Comparison of ENCODE assay signal across 8 mouse cellular contexts in genomic region chr1:136343727-136344126, GRCm38 (mm10). TPM values are rescaled to one million over a fixed set of nuclear protein-coding genes. Genes with fewer than 3 reads are reported as not detected.
DNase-seq lines count a peak whose midpoint lies in the region; ATAC-seq lines count a peak whose summit lies in the region.
"Had no signal": no experiment of that assay in that cellular context is flagged by ENCODE, and none has a peak within 500 bp of the region (broad histone marks: within the 10 kb centered on the region; RNA-seq: fewer than 3 reads in every experiment).

No protein-coding gene starts in this region.

- DNase-seq in lung, postnatal 36 days, result no peak
- DNase-seq in forebrain, embryonic 11.5 days (ENCODE audit: low spot score), result no peak
- DNase-seq in left cerebral cortex, adult 11 months (ENCODE audit: low spot score), result no peak
- no peak for DNase-seq in thymus, postnatal 25 days
- DNase-seq: kidney, adult 9 months had no signal

- peak overlapping the region; percentile 50 for H3K9ac ChIP-seq in lung, embryonic 15.5 days
- H3K9ac ChIP-seq in forebrain, embryonic 11.5 days (ENCODE audit: low read length), result peak overlapping the region; percentile 30
- 0 out of 2 replicates have a peak overlapping the region, but pooled peaks have one; percentile 21 for H3K9ac ChIP-seq in limb, embryonic 15.5 days
- peak overlapping the region; percentile 6 for H3K9ac ChIP-seq in stomach, embryonic 16.5 days (ENCODE audit: low read length)

- peak overlapping the region; percentile 81 for H3K4me3 ChIP-seq in lung, embryonic 15.5 days
- peak overlapping the region; percentile 92 for H3K4me3 ChIP-seq in forebrain, embryonic 11.5 days (ENCODE audit: low read depth, low read length)
- peak overlapping the region; percentile 30 for H3K4me3 ChIP-seq in limb, embryonic 15.5 days
- H3K4me3 ChIP-seq in stomach, embryonic 16.5 days (replicated peaks; ENCODE audit: low read length), result peak overlapping the region; percentile 35

- ATAC-seq in lung, embryonic 15.5 days (ENCODE audit: borderline replicate concordance, extremely low read depth, low FRiP score, low TSS enrichment), result no peak
- no peak for ATAC-seq in forebrain, embryonic 11.5 days (replicated peaks; ENCODE audit: low FRiP score)
- ATAC-seq in limb, embryonic 15.5 days (ENCODE audit: insufficient number of reproducible peaks, low FRiP score, low TSS enrichment, low read depth), result no peak
- no peak for ATAC-seq in stomach, embryonic 16.5 days (ENCODE audit: insufficient read depth, low FRiP score)

- no peaks in the 10 kb centered on the region for H3K9me3 ChIP-seq in lung, embryonic 15.5 days
- no peaks in the 10 kb centered on the region for H3K9me3 ChIP-seq in forebrain, embryonic 11.5 days (ENCODE audit: control insufficient read depth, low read length)
- H3K9me3 ChIP-seq in limb, embryonic 15.5 days, result no peaks in the 10 kb centered on the region
- H3K9me3 ChIP-seq in stomach, embryonic 16.5 days (replicated peaks; ENCODE audit: control insufficient read depth, low read length), result no peaks in the 10 kb centered on the region

- no peaks in the 10 kb centered on the region for H3K27me3 ChIP-seq in lung, embryonic 15.5 days
- no peaks in the 10 kb centered on the region for H3K27me3 ChIP-seq in forebrain, embryonic 11.5 days (ENCODE audit: control insufficient read depth, insufficient read depth, low read length)
- no peaks in the 10 kb centered on the region for H3K27me3 ChIP-seq in limb, embryonic 15.5 days
- no peaks in the 10 kb centered on the region for H3K27me3 ChIP-seq in stomach, embryonic 16.5 days (ENCODE audit: control insufficient read depth, insufficient read depth, low read length)

- H3K27ac ChIP-seq in lung, embryonic 15.5 days, result no peak overlapping the region
- no peak overlapping the region for H3K27ac ChIP-seq in forebrain, embryonic 11.5 days (ENCODE audit: low read depth, low read length)
- H3K27ac ChIP-seq in limb, embryonic 15.5 days, result no peak overlapping the region
- H3K27ac ChIP-seq in stomach, embryonic 16.5 days (ENCODE audit: low read length), result no peak overlapping the region

- peaks cover 22% of the 10 kb centered on the region for H3K4me1 ChIP-seq in lung, embryonic 15.5 days
- peaks cover 2% of the 10 kb centered on the region; the same call in 1 of the 2 replicates for H3K4me1 ChIP-seq in forebrain, embryonic 11.5 days (replicated peaks; ENCODE audit: control insufficient read depth, insufficient read depth, low read length)
- peaks cover 20% of the 10 kb centered on the region for H3K4me1 ChIP-seq in limb, embryonic 15.5 days
- peaks cover 15% of the 10 kb centered on the region for H3K4me1 ChIP-seq in stomach, embryonic 16.5 days (ENCODE audit: control insufficient read depth, insufficient read depth, low read length)

- no peaks in the 10 kb centered on the region for H3K36me3 ChIP-seq in lung, embryonic 15.5 days
- no peaks in the 10 kb centered on the region for H3K36me3 ChIP-seq in forebrain, embryonic 11.5 days (ENCODE audit: control insufficient read depth, insufficient read depth, low read length)
- H3K36me3 ChIP-seq in limb, embryonic 15.5 days, result no peaks in the 10 kb centered on the region
- H3K36me3 ChIP-seq in stomach, embryonic 16.5 days (ENCODE audit: control insufficient read depth, insufficient read depth, low read length), result no peaks in the 10 kb centered on the region

- WGBS in lung, embryonic 15.5 days, result 13% methylated on average over 7 of the region's 7 CpGs
- WGBS in forebrain, embryonic 11.5 days, result 29% methylated on average over 7 of the region's 7 CpGs
- 18% methylated on average over 7 of the region's 7 CpGs for WGBS in limb, embryonic 15.5 days
- 26% methylated on average over 7 of the region's 7 CpGs for WGBS in stomach, embryonic 16.5 days

- H3K4me2 ChIP-seq in lung, embryonic 15.5 days, result peak overlapping the region; percentile 82
- H3K4me2 ChIP-seq in forebrain, embryonic 11.5 days (ENCODE audit: low read depth, low read length, severe bottlenecking), result peak overlapping the region; percentile 86
- peak overlapping the region; percentile 91 for H3K4me2 ChIP-seq in limb, embryonic 15.5 days
- peak overlapping the region; percentile 91 for H3K4me2 ChIP-seq in stomach, embryonic 16.5 days (ENCODE audit: low read depth, low read length)

RNA-seq across cellular contexts. Expression of gene Camsap2, which starts 2.2 kb away (rescaled TPM):
- polyA plus RNA-seq in lung, embryonic 15.5 days (2015; fragmentation: Nextera tagmentation; extraction: Ambion mirVana), result 10.0 and 11.0 TPM in 2 replicates
- 28.4 and 29.1 TPM in 2 replicates for polyA plus RNA-seq in forebrain, embryonic 11.5 days (2014; fragmentation: Nextera tagmentation; extraction: Ambion mirVana)
- 9.4 and 11.0 TPM in 2 replicates for polyA plus RNA-seq in limb, embryonic 15.5 days (2015; fragmentation: Nextera tagmentation; extraction: Ambion mirVana)
- 9.2 and 9.3 TPM in 2 replicates for polyA plus RNA-seq in stomach, embryonic 16.5 days (2015; fragmentation: Nextera tagmentation; extraction: Ambion mirVana)

Comparison
In these comparisons a context has a peak if more than half of its experiments do, and no peak if none do; other contexts are left out.
1. H3K4me3 ChIP-seq: peak in every context shown above with its lines; median percentile 92 in forebrain, embryonic 11.5 days; 81 in lung, embryonic 15.5 days; 35 in stomach, embryonic 16.5 days; 30 in limb, embryonic 15.5 days.